Mouse (Mus musculus) embryonic facial prominence, embryonic 10.5 days (tissue): ENCODE measurements at regions not wholly inside any gene's neighbourhood (a gene's known extent, or its start where the extent isn't known, plus 50 kb on each side); places are given as distances from the start of the nearest gene placed in this dataset.
A peak's percentile ranks its signal among the peaks of the same experiment; 100 is the strongest.

Experiments used
- DNase-seq: peaks from one replicate; pipeline ENCODE4 v3.0.0-alpha.2; 2017; ENCODE audit warnings: low spot score
- H3K27ac ChIP-seq: fragments of 300-500 bp; sonication (generic); replicated peaks from 2 replicates; pipeline ENCODE4 v1.5.1; 2016; ENCODE audit warnings: mild to moderate bottlenecking
- H3K27me3 ChIP-seq: fragments of 300-500 bp; sonication (generic); replicated peaks from 2 replicates; pipeline ENCODE4 v1.6.1; 2016; ENCODE audit warnings: low read depth, mild to moderate bottlenecking; ENCODE audit not compliant: poor library complexity, severe bottlenecking
- H3K36me3 ChIP-seq: fragments of 300-500 bp; sonication (generic); replicated peaks from 2 replicates; pipeline ENCODE4 v1.6.1; 2016; ENCODE audit warnings: mild to moderate bottlenecking, moderate library complexity
- H3K4me1 ChIP-seq: fragments of 300-500 bp; sonication (generic); 2 replicates; pipeline ENCODE4 v1.6.1; 2016
- H3K4me3 ChIP-seq: fragments of 300-500 bp; sonication (generic); 2 replicates; pipeline ENCODE4 v1.5.1; 2016; ENCODE audit warnings: mild to moderate bottlenecking, moderate library complexity
- H3K9me3 ChIP-seq: fragments of 300-500 bp; sonication (generic); 2 replicates; pipeline ENCODE4 v1.6.1; 2016; ENCODE audit warnings: mild to moderate bottlenecking
- WGBS: fragments of 180-500 bp; shearing (Covaris S2); methylation state at CpG from one replicate; pipeline ENCODE4 v1.1.7; 2016; 5-methylcytosine and 5-hydroxymethylcytosine counted together
- microRNA-seq: library from miRNA; unstranded; fragments of <30 nt; microRNA quantifications from one replicate; pipeline ENCODE4, GENCODE M21; 2017

GRCm38 (mm10) chr3:140184899-140185525, 979.5 kb downstream of the Stpg2 start:
- no peaks in the 10 kb centered on the region for H3K4me1 ChIP-seq
- no peak overlapping the region for H3K4me3 ChIP-seq
- WGBS, result 64% methylated on average over 4 of the region's 4 CpGs
- no peak for DNase-seq
- no peak overlapping the region for H3K27ac ChIP-seq
- no peaks in the 10 kb centered on the region for H3K27me3 ChIP-seq
- H3K9me3 ChIP-seq, result no peaks in the 10 kb centered on the region
- no peaks in the 10 kb centered on the region for H3K36me3 ChIP-seq

- no peak for DNase-seq
- no peaks in the 10 kb centered on the region for H3K36me3 ChIP-seq
- H3K4me1 ChIP-seq, result no peaks in the 10 kb centered on the region
- no peaks in the 10 kb centered on the region for H3K9me3 ChIP-seq
- H3K27ac ChIP-seq, result no peak overlapping the region
- H3K27me3 ChIP-seq, result no peaks in the 10 kb centered on the region
- H3K4me3 ChIP-seq, result no peak overlapping the region
These were observed 1000.4 kb downstream of the Stpg2 start for GRCm38 (mm10) chr3:140205914-140206313.

GRCm38 (mm10) chr3:140221478-140221877, 990.7 kb downstream of the Pdha2 start:
- no peaks in the 10 kb centered on the region for H3K9me3 ChIP-seq
- H3K36me3 ChIP-seq, result no peaks in the 10 kb centered on the region
- H3K27ac ChIP-seq, result no peak overlapping the region
- no peaks in the 10 kb centered on the region for H3K27me3 ChIP-seq
- 80% methylated on average over 3 of the region's 3 CpGs for WGBS
- no peaks in the 10 kb centered on the region for H3K4me1 ChIP-seq
- DNase-seq, result no peak
- H3K4me3 ChIP-seq, result no peak overlapping the region

GRCm38 (mm10) chr3:140230712-140231111, 981.4 kb downstream of the Pdha2 start:
- Histone ChIP-seq H3K27me3 (no peaks in the 10 kb centered on the region), H3K4me3 (no peak overlapping the region), H3K4me1 (no peaks in the 10 kb centered on the region), H3K27ac (no peak overlapping the region), H3K9me3 (no peaks in the 10 kb centered on the region), H3K36me3 (no peaks in the 10 kb centered on the region)
- 77% methylated on average over 2 of the region's 2 CpGs for WGBS
- DNase-seq, result no peak

- Histone ChIP-seq H3K4me3 (no peak overlapping the region), H3K4me1 (no peaks in the 10 kb centered on the region), H3K27me3 (no peaks in the 10 kb centered on the region), H3K27ac (no peak overlapping the region), H3K36me3 (no peaks in the 10 kb centered on the region), H3K9me3 (no peaks in the 10 kb centered on the region)
- WGBS, result 87% methylated on average over 4 of the region's 4 CpGs
- no peak for DNase-seq
These were observed 979.0 kb downstream of the Pdha2 start for GRCm38 (mm10) chr3:140233144-140233543.

- Histone ChIP-seq H3K4me3 (no peak overlapping the region), H3K4me1 (no peaks in the 10 kb centered on the region), H3K27ac (no peak overlapping the region), H3K36me3 (no peaks in the 10 kb centered on the region), H3K27me3 (no peaks in the 10 kb centered on the region), H3K9me3 (no peaks in the 10 kb centered on the region)
- 82% methylated on average over 2 of the region's 2 CpGs for WGBS
- DNase-seq, result no peak
These were observed 978.3 kb downstream of the Pdha2 start for GRCm38 (mm10) chr3:140233809-140234208.

GRCm38 (mm10) chr3:140239276-140239675, 972.9 kb downstream of the Pdha2 start:
- Histone ChIP-seq H3K9me3 (no peaks in the 10 kb centered on the region), H3K36me3 (no peaks in the 10 kb centered on the region), H3K4me1 (no peaks in the 10 kb centered on the region), H3K4me3 (no peak overlapping the region), H3K27me3 (no peaks in the 10 kb centered on the region), H3K27ac (no peak overlapping the region)
- 87% methylated on average over 1 of the region's 1 CpGs for WGBS
- DNase-seq, result no peak

Small RNAs in the stretch of these regions (microRNA-seq; reads per million reads assigned to microRNA genes)
- 3.7 reads per million, percentile 6 among the genes with 10 or more reads in this experiment for gene Mir7j
